Mouse (Mus musculus) cortical plate, adult 2 months (tissue): ENCODE measurements around the gene Tardbp.

Experiments used
- CTCF ChIP-seq: fragments of 200-500 bp; IDR thresholded peaks from 2 replicates; pipeline ENCODE4 v1.5.1; 2011; ENCODE audit warnings: mild to moderate bottlenecking, control low read depth, low read length; ENCODE audit not compliant: insufficient read depth; ENCODE audit errors: extremely low read depth
- POLR2A ChIP-seq: fragments of 200-500 bp; IDR thresholded peaks from 2 replicates; pipeline ENCODE4 v1.6.1; 2011; ENCODE audit warnings: mild to moderate bottlenecking, low read length, control low read depth; ENCODE audit not compliant: insufficient read depth; ENCODE audit errors: extremely low read depth

DNA sequence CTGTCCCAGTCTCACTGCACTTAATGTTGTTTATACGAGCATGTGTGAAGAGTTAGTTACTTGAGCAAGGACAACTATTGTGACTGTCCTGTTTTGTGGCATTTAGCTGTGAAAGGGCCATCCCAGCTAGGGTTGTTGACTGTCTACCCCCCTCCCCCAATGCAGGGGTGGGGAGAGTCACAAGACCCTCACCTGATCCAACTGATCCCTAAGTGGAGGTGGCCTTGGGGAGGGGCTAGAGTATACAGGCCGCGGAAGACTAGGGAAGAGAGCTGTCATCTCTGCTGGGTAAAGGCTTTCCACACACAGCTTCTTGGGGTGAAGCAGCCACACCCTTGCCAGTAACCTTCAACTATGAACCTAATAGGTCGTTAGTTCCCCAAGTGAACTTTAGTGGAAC, 26.5 kb downstream of the Tardbp start:
- no peak for TF ChIP-seq POLR2A
- TF ChIP-seq CTCF: no peak
